Mouse (Mus musculus): ENCODE results near the gene Tapbp.
A peak's percentile ranks its signal among the peaks of the same experiment; 100 is the strongest.
"Not testable (repeated sequence)": the region's sequence is repeated elsewhere in the genome, so short reads cannot be mapped to it uniquely, and the experiment has no call there.

Gene Tapbp

GRCm38 (mm10) chr17:33915671-33916250, at the start of gene Tapbp, which contains the start of gene Zbtb22:
TSS of gene Tapbp (plus strand) at chr17:33915899.
TSS of gene Zbtb22 (plus strand) at chr17:33915904.
- peak; percentile 100 for DNase-seq (ENCODE audit: low read depth, low spot score)

GRCm38 (mm10) chr17:33873537-33873936, 42.2 kb upstream of the Tapbp start, which contains the start of gene Gm7029:
TSS of gene Gm7029 (plus strand) at chr17:33873837.
- DNase-seq (ENCODE audit: low read depth, low spot score) = not testable (repeated sequence)

GRCm38 (mm10) chr17:33874411-33874810, 41.3 kb upstream of the Tapbp start:
- peak; percentile 49 for DNase-seq (ENCODE audit: low read depth, low spot score)

- DNase-seq (ENCODE audit: low read depth, low spot score) = peak; percentile 70
These were observed 39.9 kb upstream of the Tapbp start for GRCm38 (mm10) chr17:33875797-33876196.

- DNase-seq (ENCODE audit: low read depth, low spot score) = not testable (repeated sequence)
These were observed 31.4 kb upstream of the Tapbp start for GRCm38 (mm10) chr17:33884320-33884719.

GRCm38 (mm10) chr17:33887802-33888201, 27.9 kb upstream of the Tapbp start:
- not testable (repeated sequence) for DNase-seq (ENCODE audit: low read depth, low spot score)

GRCm38 (mm10) chr17:33888230-33888629, 27.5 kb upstream of the Tapbp start:
- not testable (repeated sequence) for DNase-seq (ENCODE audit: low read depth, low spot score)

GRCm38 (mm10) chr17:33889941-33890532, 25.7 kb upstream of the Tapbp start:
- not testable (repeated sequence) for DNase-seq (ENCODE audit: low read depth, low spot score)

- peak; percentile 100 for DNase-seq (ENCODE audit: low read depth, low spot score)
These were observed 25.1 kb upstream of the Tapbp start, which contains the start of gene Kifc1 for GRCm38 (mm10) chr17:33890533-33891059. TSS of gene Kifc1 (minus strand) at chr17:33890661.

- DNase-seq (ENCODE audit: low read depth, low spot score) = no peak
These were observed 24.3 kb upstream of the Tapbp start for GRCm38 (mm10) chr17:33891357-33891756.

- DNase-seq (ENCODE audit: low read depth, low spot score) = not testable (repeated sequence)
These were observed 23.8 kb upstream of the Tapbp start for GRCm38 (mm10) chr17:33891892-33892291.

GRCm38 (mm10) chr17:33892429-33892828, 23.3 kb upstream of the Tapbp start:
- DNase-seq (ENCODE audit: low read depth, low spot score) = peak; percentile 96

GRCm38 (mm10) chr17:33893011-33893410, 22.7 kb upstream of the Tapbp start:
- peak; percentile 80 for DNase-seq (ENCODE audit: low read depth, low spot score)

GRCm38 (mm10) chr17:33897114-33897794, 18.4 kb upstream of the Tapbp start:
- DNase-seq (ENCODE audit: low read depth, low spot score) = peak; percentile 92

- not testable (repeated sequence) for DNase-seq (ENCODE audit: low read depth, low spot score)
These were observed 17.5 kb upstream of the Tapbp start for GRCm38 (mm10) chr17:33898193-33898592.

- DNase-seq (ENCODE audit: low read depth, low spot score) = peak; percentile 75
These were observed 16.1 kb upstream of the Tapbp start for GRCm38 (mm10) chr17:33899642-33900041.

GRCm38 (mm10) chr17:33900281-33900988, 15.3 kb upstream of the Tapbp start:
- peak; percentile 60 for DNase-seq (ENCODE audit: low read depth, low spot score)

GRCm38 (mm10) chr17:33900989-33901314, 14.7 kb upstream of the Tapbp start:
- DNase-seq (ENCODE audit: low read depth, low spot score) = peak; percentile 98

- DNase-seq (ENCODE audit: low read depth, low spot score) = peak; percentile 88
These were observed 14.0 kb upstream of the Tapbp start for GRCm38 (mm10) chr17:33901653-33902052.

- DNase-seq (ENCODE audit: low read depth, low spot score) = peak; percentile 58
These were observed 13.6 kb upstream of the Tapbp start for GRCm38 (mm10) chr17:33902079-33902478.

GRCm38 (mm10) chr17:33902491-33902890, 13.2 kb upstream of the Tapbp start:
- DNase-seq (ENCODE audit: low read depth, low spot score) = no peak

All from R1 (cell line).